Mouse (Mus musculus) naive thymus-derived CD4-positive, alpha-beta T cell, adult 2 months (primary cell): ENCODE measurements at regions not wholly inside any gene's neighbourhood (a gene's known extent, or its start where the extent isn't known, plus 50 kb on each side); places are given as distances from the start of the nearest gene placed in this dataset.
A peak's percentile ranks its signal among the peaks of the same experiment; 100 is the strongest.

ENCODE experiments used
- DNase-seq: peaks from one replicate; pipeline ENCODE4 v3.0.0-alpha.2; 2011; ENCODE audit warnings: low read depth

DNA sequence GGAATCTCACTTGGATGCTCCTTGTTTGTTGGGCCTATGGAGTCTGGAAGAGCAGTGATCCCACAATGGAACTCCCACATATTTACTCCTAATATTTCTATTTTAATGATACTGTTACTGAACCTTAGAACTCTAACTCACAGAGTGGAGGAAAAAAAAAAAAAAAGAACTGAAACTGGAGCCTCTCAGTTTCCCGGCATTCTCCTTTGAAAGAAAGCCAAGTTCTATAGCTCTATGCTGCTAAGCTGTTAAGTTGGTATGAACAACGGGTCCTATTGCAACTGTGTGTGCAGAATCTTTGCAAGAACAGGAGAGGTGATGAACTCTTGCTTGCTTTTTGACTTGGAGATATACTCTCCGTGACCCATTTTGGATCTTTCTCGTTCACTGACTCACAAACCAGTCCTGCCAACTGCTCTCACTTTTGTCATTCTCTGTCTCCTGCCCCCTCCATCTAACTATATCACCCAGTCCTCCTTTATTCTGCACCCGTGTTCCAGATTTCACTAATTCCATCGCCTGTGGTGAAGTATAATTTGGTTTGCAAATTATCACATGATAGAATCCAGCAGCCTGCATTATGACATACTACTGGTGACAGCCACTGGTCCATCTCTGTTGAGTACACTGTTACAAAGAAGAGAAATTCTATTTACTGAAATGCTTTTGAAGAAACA lies 92.6 kb upstream of the Ctsc start:
- DNase-seq, result no peak

DNA sequence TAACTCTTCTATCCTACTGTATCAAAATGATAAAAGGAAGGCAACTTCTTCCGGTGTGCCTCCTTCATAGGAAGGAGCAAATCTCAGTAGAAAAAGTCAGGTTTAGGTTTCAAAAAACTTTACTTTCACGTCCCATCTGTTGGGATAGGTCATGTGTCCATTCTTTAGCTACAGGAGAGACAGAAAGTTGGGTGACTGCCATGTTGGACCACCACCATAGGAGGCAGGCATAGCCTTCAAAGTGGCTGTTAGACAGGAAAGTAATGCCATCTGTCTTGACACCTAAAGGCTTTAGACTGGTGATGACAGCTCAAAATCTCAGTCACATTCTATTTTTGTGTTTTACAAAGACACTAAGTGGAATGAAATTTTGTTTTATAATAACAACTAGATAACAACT lies 90.3 kb upstream of the Ctsc start:
- DNase-seq, result no peak

DNA sequence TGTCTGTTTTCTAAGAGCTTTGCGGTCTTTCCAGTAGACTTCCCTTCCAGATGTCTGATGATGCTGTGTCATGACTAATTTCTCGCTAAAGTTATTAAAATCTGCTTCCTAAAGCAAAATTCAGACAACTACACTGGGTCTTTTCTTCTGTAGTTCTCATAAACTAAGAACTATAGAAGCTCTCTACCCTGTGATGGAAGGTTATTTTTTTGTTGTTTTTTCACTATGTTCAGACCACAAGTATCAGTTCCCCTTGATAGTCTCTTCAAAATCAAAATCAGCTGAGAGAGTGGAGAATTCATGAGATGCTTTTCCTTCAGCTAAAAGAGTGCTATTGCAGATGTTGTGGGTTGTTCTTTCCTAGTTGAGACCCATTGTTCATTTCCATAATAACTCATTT lies 85.1 kb upstream of the Ctsc start:
- DNase-seq, result no peak

DNA sequence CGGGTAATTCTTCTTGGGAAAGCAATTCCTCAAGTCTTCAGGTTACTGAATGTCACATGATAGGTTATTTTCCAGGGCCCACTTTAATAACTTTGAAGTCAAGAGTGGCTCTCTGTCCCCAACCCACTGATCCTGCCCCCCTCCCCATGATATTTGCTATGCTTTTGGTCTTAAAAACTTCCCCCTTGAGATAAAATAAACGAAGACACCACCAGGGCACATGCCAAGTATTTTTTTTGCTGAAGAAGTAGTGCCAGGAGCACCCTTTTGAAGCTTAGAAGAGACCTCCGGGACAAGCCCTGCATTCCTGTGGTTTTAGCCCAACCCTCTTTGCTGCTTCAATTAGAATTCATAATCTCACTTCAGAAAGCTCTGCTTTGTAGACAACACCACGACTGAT lies 78.8 kb upstream of the Ctsc start:
- no peak for DNase-seq

DNA sequence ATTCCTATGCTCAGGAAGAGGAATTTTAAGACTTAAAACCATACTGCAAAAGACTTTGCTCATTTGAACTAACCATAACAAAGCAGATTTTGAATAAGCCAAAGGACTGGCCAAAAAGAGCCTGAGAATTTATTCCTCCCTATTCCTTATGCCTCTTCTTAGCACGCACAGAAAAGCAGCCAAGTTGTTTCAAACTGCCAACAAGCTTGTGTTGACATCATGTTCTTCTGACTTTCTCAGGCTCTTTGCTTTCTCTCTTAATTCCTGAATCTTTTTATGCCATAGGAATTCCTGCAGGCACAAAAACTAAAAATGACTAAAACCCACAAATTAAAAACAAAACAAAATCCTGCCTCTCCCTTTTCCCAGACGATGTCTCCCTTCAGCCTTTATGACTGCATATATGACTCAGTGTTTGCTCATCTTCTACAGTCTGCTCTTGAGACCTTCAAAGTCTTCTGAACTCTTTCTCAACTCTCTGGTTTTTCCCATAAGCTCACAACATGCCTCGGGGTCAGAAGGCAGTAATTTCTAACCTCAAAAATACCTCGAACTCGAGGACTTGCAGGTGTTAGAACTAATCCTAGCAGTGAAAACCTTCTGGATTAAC lies 77.9 kb upstream of the Ctsc start:
- no peak for DNase-seq

DNA sequence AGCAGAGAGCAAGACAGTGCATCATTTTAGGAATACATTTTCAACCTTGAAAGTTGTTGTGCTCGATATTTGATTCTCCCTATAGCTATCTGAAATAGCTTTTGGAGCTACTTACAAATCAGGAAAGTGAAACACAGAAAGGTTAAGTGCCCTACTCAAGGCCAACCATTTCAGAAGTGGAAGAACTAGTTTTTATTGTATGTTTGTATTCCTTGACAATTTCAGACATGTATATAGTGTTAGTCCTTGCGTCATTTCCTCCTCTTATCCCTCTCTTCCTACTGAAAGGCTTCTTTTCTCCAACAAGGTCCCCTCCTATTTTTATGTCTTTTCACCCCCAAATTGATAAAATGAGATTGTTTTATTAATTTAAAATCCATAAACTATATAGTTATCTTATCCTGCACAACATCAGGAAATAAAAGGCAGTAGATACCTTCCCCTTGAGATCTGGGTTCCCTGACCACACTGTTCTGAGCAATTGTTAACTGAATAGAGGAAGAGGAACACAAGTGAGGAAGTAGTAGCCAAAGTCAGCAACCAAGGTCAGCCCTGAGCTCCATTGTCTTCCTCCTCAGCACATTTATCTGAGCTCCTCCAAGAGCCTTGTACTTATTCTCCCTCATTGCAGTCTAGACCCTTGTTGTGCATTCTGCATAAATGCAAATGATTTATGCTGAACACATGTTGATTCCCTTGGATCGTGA lies 76.1 kb upstream of the Ctsc start:
- no peak for DNase-seq

DNA sequence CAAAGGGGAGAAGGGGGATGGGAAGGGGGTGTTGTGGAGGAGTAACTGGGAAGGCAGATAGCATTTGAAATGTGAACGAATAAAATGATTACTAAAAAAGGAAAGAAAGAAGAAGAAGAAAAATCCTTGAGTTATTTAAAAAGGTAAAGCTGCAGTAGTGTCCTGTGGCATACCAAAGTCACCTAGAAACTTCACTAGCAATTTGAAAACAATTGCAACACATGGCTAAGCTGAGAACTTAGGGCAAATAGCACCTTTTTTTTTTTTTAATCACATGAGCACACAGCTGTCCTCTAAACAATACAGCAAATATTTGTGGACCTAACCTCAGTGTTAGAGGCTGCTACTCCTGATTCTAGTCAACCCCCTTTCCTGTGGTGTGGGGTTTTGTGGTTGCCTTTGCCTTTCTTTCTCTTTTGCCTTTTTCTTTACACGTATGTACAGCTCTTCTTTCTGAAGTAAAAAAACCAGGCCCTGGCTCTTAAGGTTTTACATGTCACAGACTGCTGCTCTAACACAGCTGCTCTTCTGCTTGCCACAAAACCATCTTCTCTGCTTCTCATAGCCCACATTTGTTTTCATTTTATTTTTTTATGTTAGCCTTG lies 71.6 kb upstream of the Ctsc start:
- peak; percentile 69 for DNase-seq

DNA sequence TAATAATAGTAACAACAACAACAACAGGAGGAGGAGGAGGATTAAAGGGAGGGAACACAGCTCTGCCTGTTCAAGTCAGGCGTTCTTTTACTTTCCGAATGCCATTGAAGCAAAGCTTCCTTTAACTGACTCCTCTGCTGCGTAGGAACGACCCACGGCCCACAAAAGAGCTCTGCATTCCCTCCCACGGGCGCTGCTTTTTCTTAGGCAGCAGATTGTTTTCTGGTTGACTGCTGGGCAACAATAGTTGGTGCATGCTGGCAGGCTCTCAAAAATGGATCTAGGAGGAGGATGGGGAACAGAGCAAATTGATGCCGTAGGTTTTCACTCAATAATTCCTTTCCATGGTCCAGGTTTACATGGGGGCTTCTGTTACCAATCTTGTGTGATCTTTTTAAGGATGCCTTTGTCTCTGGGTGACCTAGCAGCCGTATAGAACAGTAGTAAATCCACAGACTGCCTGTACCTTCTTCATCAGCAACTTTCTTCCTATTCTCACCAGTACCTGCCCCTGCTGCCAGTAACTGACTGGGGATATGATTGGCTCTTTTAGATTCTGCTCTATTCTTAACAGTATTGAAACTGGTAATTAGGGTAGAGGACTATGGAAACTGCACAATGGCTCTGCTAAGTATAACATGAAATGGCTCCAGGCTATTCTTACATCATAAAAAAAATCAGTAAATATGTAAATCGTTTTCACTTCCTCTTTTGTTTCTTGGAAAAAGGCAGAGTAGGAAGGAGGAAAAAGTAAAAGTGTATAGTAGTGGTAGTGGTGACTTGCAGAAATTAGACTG lies 70.8 kb upstream of the Ctsc start:
- peak; percentile 58 for DNase-seq

DNA sequence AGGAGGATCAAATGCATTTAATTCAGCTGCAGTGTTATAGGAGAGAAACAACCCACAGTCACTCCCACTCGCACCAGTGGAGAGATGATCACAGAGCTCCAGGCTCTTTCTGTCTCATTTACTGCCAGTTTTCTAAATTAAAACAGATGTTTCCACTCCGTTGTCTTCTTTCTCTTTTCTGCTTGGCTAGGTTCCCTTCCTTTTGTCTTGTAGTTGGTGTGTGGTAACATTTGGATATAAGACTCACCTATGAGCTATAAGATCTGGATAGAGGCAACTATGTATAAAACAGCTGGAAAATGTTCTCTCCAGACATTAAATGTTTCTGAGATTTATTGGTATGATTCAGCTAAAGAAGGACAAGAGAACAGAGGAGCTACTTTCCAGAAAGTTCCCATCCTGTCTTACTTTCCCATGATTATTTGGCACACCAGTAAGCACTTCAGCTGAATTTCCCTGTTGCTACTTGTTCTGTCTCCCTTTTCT lies 63.1 kb upstream of the Ctsc start:
- no peak for DNase-seq

DNA sequence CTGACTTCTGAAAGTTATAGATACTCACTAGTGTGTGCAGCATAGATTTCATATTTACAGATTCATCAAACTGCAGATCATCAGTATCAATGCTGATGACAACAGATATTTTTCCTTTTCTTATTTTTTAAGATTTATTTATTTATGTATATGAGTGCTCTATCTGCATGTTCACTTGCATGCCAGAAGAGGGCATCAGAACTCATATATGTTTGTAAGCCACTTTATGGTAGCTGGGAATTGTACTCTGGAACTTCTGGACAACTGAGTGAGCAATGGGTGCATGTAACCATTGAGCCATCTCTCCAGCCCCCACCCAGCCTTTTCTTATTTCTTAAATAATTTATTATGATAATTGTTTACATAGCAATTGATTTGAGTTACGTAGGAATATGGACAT lies 62.5 kb upstream of the Ctsc start:
- DNase-seq, result peak; percentile 25

DNA sequence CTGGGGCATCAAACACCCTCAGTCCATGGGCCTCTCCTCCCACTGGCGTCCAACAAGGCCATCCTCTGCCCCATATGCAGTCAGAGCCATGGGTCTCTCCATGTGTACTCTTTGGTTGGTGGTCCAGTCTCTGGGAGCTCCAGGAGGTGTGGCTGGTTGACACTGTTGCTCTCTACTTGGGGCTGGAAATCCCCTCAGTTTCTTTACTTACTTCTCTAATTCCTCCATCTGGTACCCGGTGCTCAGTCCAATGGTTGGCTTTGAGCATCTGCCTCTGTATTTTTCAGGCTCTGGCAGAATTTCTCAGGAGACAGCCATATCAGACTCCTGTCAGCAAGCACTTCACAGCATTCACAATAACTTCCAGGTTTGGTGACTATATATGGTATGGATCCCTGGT lies 55.7 kb upstream of the Ctsc start:
- no peak for DNase-seq

DNA sequence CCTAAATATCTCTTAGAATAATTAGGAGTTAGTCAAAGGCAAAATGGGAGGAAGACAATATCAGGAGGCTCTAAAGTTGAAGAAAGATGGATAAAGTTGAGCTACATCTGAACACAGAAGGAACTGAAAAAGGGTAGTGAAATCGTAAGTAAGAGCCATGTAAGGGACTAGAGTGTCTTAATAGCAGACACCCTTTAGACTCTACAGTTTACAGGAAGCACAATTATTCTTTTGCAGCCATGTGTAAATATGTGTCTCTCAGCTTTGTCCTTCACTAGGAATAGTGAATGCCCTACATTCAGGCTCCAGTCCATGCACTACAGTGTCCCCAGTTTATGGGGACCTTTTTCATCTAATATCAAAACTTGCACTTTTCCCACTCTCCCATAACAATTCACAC lies 52.1 kb upstream of the Ctsc start:
- no peak for DNase-seq
